Comparison of ENCODE assay signal across 10 mouse cellular contexts in the genomic region with DNA sequence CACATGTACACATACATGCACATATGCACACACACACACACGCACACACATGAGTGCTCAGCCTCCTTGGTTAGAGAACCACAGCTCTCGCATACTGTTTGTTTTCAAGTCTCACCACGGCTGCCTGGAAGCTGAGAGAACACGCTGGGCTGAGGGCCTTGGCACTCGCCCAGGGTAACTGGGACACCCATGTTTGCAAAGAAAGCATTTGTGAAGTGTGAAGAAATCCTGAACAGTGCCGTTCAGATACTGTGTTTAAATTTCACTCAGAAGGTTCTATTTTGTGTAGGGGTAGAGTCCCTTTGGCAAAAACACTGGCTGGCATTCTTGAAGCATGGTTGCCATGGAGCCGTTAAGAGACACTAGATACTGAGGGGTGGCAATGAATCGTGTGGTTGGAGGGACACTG.
DNase-seq lines count a peak whose midpoint lies in the region; ATAC-seq lines count a peak whose summit lies in the region.
"Had no signal": no experiment of that assay in that cellular context is flagged by ENCODE, and none has a peak within 500 bp of the region (broad histone marks: within the 10 kb centered on the region; RNA-seq: fewer than 3 reads in every experiment).

No protein-coding gene starts in this region.

- H3K4me3 ChIP-seq in hindbrain, embryonic 14.5 days (replicated peaks; ENCODE audit: low read length): no peak overlapping the region
- H3K4me3 ChIP-seq: embryonic facial prominence, embryonic 12.5 days; limb, embryonic 15.5 days had no signal

- ATAC-seq in hindbrain, embryonic 14.5 days (ENCODE audit: low FRiP score): peak; percentile 67; the same call in 1 of the 2 replicates
- no peak for ATAC-seq in monocyte, adult 5-6 weeks (replicated peaks; ENCODE audit: insufficient number of reproducible peaks, low FRiP score, low TSS enrichment, poor library complexity, severe bottlenecking)

- no peaks in the 10 kb centered on the region for H3K36me3 ChIP-seq in hindbrain, embryonic 14.5 days (replicated peaks; ENCODE audit: control insufficient read depth, insufficient read depth)
- H3K36me3 ChIP-seq: embryonic facial prominence, embryonic 12.5 days; limb, embryonic 15.5 days had no signal

- H3K4me2 ChIP-seq in hindbrain, embryonic 14.5 days (replicated peaks): no peak overlapping the region
- H3K4me2 ChIP-seq: embryonic facial prominence, embryonic 12.5 days; limb, embryonic 15.5 days had no signal

- H3K9me3 ChIP-seq in hindbrain, embryonic 14.5 days (ENCODE audit: control insufficient read depth, low read length): no peaks in the 10 kb centered on the region
- H3K9me3 ChIP-seq: embryonic facial prominence, embryonic 12.5 days; limb, embryonic 15.5 days had no signal

- H3K27ac ChIP-seq in hindbrain, embryonic 14.5 days: peak overlapping the region; percentile 69; the same call in 1 of the 2 replicates
- H3K27ac ChIP-seq: embryonic facial prominence, embryonic 12.5 days; limb, embryonic 15.5 days had no signal

- no peak overlapping the region for H3K9ac ChIP-seq in hindbrain, embryonic 14.5 days
- H3K9ac ChIP-seq: embryonic facial prominence, embryonic 12.5 days; limb, embryonic 15.5 days had no signal

- 32% methylated on average over 8 of the region's 8 CpGs for WGBS in hindbrain, embryonic 14.5 days

- DNase-seq in kidney, postnatal 10 days: peak; percentile 28
- no peak for DNase-seq in kidney, adult 8-10 months
- DNase-seq in hindbrain, embryonic 14.5 days (ENCODE audit: low spot score): peak; percentile 70
- peak; percentile 73 to 78 for DNase-seq in left cerebral cortex, postnatal 36 days (ENCODE audit: low spot score in 2 of 2)
- DNase-seq in right cerebral cortex, postnatal 36 days (ENCODE audit: low spot score in 2 of 2): peak; percentile 76 to 78
- DNase-seq in testis, postnatal 14 days (ENCODE audit: low spot score): no peak
- DNase-seq in thymus, postnatal 10 days (ENCODE audit: low spot score in 2 of 2): no peak

- H3K27me3 ChIP-seq in hindbrain, embryonic 14.5 days (ENCODE audit: control insufficient read depth, insufficient read depth, low read length): peaks cover 20% of the 10 kb centered on the region; the same call in 1 of the 2 replicates

- intact Hi-C loops in left cerebral cortex, postnatal 36 days (cut with DNase I): no loop called here

- peaks cover 27% of the 10 kb centered on the region for H3K4me1 ChIP-seq in hindbrain, embryonic 14.5 days (replicated peaks; ENCODE audit: control insufficient read depth, insufficient read depth, low read length)

Comparison
In these comparisons a context has a peak if more than half of its experiments do, and no peak if none do; other contexts are left out.
1. DNase-seq: peak in kidney, postnatal 10 days (single experiment), hindbrain, embryonic 14.5 days (single experiment), left cerebral cortex, postnatal 36 days (2 of 2) and right cerebral cortex, postnatal 36 days (2 of 2); none in kidney, adult 8-10 months (0 of 2), testis, postnatal 14 days (single experiment) and thymus, postnatal 10 days (0 of 2).